Mouse (Mus musculus) midbrain, embryonic 14.5 days (tissue): ENCODE results near the gene Pim1. TPM values are rescaled to one million over a fixed set of nuclear protein-coding genes. Genes with fewer than 3 reads are reported as not detected.

Experiments used
- ATAC-seq: fragments of 200-750 bp; cut with Nextera tagmentation; 2 replicates; pipeline ENCODE4 v1.8.0; 2017; ENCODE audit warnings: moderate number of reproducible peaks, moderate library complexity; ENCODE audit not compliant: low FRiP score, low TSS enrichment
- DNase-seq: peaks from one replicate; pipeline ENCODE4 v3.0.0-alpha.2; 2015
- H3K27ac ChIP-seq: fragments of 300-500 bp; sonication (generic); replicated peaks from 2 replicates; pipeline ENCODE4 v1.5.1; 2014; ENCODE audit warnings: mild to moderate bottlenecking, low read depth, low read length, moderate library complexity
- H3K27me3 ChIP-seq: fragments of 300-500 bp; sonication (generic); 2 replicates; pipeline ENCODE4 v1.6.1; 2014; ENCODE audit warnings: low read length, control low read depth, mixed read lengths; ENCODE audit not compliant: control insufficient read depth, insufficient read depth
- H3K36me3 ChIP-seq: fragments of 300-500 bp; sonication (generic); 2 replicates; pipeline ENCODE4 v1.6.1; 2014; ENCODE audit warnings: low read length, control low read depth; ENCODE audit not compliant: control insufficient read depth, insufficient read depth
- H3K4me1 ChIP-seq: fragments of 300-500 bp; sonication (generic); 2 replicates; pipeline ENCODE4 v1.6.1; 2014; ENCODE audit warnings: mild to moderate bottlenecking, antibody characterized with exemption, low read length, control low read depth; ENCODE audit not compliant: control insufficient read depth, insufficient read depth
- H3K4me2 ChIP-seq: fragments of 300-500 bp; sonication (generic); 2 replicates; pipeline ENCODE4 v1.6.1; 2014; ENCODE audit warnings: mild to moderate bottlenecking, low read length, moderate library complexity
- H3K4me3 ChIP-seq: fragments of 300-500 bp; sonication (generic); replicated peaks from 2 replicates; pipeline ENCODE4 v1.5.1; 2014; ENCODE audit warnings: low read depth, low read length
- H3K9ac ChIP-seq: fragments of 300-500 bp; sonication (generic); replicated peaks from 2 replicates; pipeline ENCODE4 v1.6.1; 2014; ENCODE audit warnings: mild to moderate bottlenecking, low read length, moderate library complexity
- H3K9me3 ChIP-seq: fragments of 300-500 bp; sonication (generic); 2 replicates; pipeline ENCODE4 v1.6.1; 2016; ENCODE audit warnings: low read length, control low read depth, mixed read lengths; ENCODE audit not compliant: control insufficient read depth
- WGBS: fragments of 180-500 bp; shearing (Covaris S2); extraction: QIAGEN DNeasy Blood & Tissue Kit; methylation state at CpG from one replicate; pipeline ENCODE4 v1.1.7; 2014; 5-methylcytosine and 5-hydroxymethylcytosine counted together
- polyA plus RNA-seq: library from polyadenylated mRNA; unstranded; fragments of >200 nt; fragmentation: Nextera tagmentation; extraction: Ambion mirVana; gene quantifications from 2 replicates; pipeline ENCODE4 v1.2.1, GENCODE M21; 2014

Gene Pim1
- polyA plus RNA-seq, 1 experiment from 2014 or later, result 10.3 TPM

DNA sequence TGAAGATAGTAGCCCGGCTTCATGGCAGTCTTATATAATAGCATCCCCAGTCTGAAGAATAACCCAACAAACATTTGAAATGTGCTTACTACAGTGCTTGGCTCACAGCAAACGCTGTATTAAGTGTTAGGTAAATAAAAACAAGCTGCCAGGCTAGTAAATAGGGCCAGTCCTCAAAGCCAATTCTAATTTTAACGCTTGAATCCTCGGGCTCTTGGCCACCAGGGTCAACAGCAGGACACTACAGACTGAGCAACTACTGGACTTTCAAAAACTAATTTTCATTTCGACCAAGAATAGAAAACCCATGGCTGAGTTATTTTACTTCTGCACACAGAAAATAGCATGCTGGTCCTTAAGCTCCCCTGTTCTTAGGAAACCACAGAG lies 30.4 kb upstream of the Pim1 start:
- Histone ChIP-seq H3K4me2 (peak overlapping the region; percentile 55), H3K9ac (0 out of 2 replicates have a peak overlapping the region, but pooled peaks have one; percentile 31), H3K4me1 (peaks cover 33% of the 10 kb centered on the region), H3K36me3 (no peaks in the 10 kb centered on the region), H3K27me3 (no peaks in the 10 kb centered on the region), H3K9me3 (no peaks in the 10 kb centered on the region), H3K4me3 (no peak overlapping the region), H3K27ac (peak overlapping the region; percentile 79)
- ATAC-seq, result no peak
- WGBS, result 26% methylated on average over 5 of the region's 5 CpGs
- no peak for DNase-seq

- Histone ChIP-seq H3K9ac (peak overlapping the region; percentile 37), H3K9me3 (no peaks in the 10 kb centered on the region), H3K27me3 (no peaks in the 10 kb centered on the region), H3K4me3 (peak overlapping the region; percentile 18; the same call in 1 of the 2 replicates), H3K27ac (peak overlapping the region; percentile 16; the same call in 1 of the 2 replicates), H3K4me2 (peak overlapping the region; percentile 49), H3K36me3 (no peaks in the 10 kb centered on the region), H3K4me1 (peaks cover 46% of the 10 kb centered on the region)
- DNase-seq, result no peak
- WGBS, result 7% methylated on average over 13 of the region's 13 CpGs
- ATAC-seq, result no peak
Observed at GRCm38 (mm10) chr17:29463627-29464026, 26.9 kb upstream of the Pim1 start.

- WGBS, result under 1% methylated on average over 14 of the region's 14 CpGs
- DNase-seq, result peak; percentile 72
- Histone ChIP-seq H3K4me2 (peak overlapping the region; percentile 49), H3K4me3 (peak overlapping the region; percentile 18; the same call in 1 of the 2 replicates), H3K27me3 (no peaks in the 10 kb centered on the region), H3K36me3 (no peaks in the 10 kb centered on the region), H3K27ac (peak overlapping the region; percentile 16; the same call in 1 of the 2 replicates), H3K9me3 (no peaks in the 10 kb centered on the region), H3K4me1 (peaks cover 42% of the 10 kb centered on the region), H3K9ac (peak overlapping the region; percentile 37)
- peak; percentile 48; the same call in 1 of the 2 replicates for ATAC-seq
Observed at GRCm38 (mm10) chr17:29464068-29464467, 26.5 kb upstream of the Pim1 start.

DNA sequence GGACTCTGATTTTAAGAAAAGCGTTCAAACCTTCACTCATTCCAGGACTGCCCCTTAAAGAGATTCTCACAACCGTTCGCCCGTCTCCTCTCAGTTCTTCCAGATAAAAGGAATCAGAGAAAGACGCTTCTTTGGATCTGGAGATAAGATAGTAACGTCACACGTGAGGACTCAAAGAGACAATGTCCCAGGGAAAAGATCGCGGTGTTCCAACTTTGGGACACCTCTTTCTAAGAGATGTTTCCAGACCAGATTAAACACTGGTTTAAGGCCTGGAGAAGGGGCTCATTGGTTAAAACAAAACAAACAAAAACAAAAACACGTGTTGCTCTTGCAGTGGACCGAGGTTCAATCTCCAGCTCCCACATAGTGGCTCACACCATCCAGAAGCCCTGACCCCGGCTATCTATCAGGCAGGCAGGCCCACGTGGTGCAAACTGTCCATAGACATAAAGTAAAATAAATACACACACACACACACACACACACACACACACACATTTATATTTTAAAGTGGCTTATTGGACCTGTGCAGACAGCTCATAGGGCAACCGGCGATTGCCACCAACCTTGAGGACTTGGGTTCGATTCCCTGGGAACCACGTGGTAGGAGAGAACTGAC lies 25.9 kb upstream of the Pim1 start:
- no peak for ATAC-seq
- WGBS, result 8% methylated on average over 17 of the region's 17 CpGs
- no peaks in the 10 kb centered on the region for H3K9me3 ChIP-seq
- peak overlapping the region; percentile 49 for H3K4me2 ChIP-seq
- peaks cover 36% of the 10 kb centered on the region for H3K4me1 ChIP-seq
- no peaks in the 10 kb centered on the region for H3K36me3 ChIP-seq
- peak overlapping the region; percentile 37 for H3K9ac ChIP-seq
- no peak for DNase-seq
- no peak overlapping the region for H3K4me3 ChIP-seq
- H3K27ac ChIP-seq, result no peak overlapping the region
- H3K27me3 ChIP-seq, result no peaks in the 10 kb centered on the region

DNA sequence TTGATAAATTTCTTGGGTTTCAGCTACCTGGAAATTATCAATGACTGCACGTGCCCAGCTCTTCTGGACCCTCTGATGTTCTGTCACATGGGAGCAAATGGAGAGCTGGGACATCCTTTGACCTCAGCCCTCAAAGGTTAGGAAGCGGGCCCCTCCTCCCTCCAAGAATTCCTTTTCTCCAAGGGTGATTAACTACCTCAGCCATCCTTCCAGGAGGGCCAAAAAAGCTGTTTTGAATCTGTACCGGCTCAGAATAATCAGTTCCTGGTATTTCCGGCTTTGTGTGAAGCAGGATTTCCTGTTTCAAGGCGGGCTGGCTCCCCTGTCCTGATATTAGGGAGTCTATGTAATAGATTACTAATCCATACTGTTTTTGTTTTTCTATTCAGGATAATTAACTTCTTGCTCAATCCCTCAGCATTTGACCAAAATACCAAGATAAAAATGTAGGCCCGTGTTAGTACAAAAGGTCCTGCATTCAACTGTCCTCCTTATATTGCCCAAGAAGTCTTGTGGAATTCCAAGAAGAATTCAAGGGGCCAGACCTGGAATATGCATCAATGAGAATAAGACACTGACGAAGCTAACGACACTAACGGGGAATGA lies 25.0 kb upstream of the Pim1 start:
- no peaks in the 10 kb centered on the region for H3K36me3 ChIP-seq
- ATAC-seq, result no peak
- no peak overlapping the region for H3K9ac ChIP-seq
- peaks cover 29% of the 10 kb centered on the region for H3K4me1 ChIP-seq
- no peaks in the 10 kb centered on the region for H3K9me3 ChIP-seq
- no peak overlapping the region for H3K27ac ChIP-seq
- no peaks in the 10 kb centered on the region for H3K27me3 ChIP-seq
- no peak for DNase-seq
- no peak overlapping the region for H3K4me3 ChIP-seq
- H3K4me2 ChIP-seq, result no peak overlapping the region
- WGBS, result 29% methylated on average over 9 of the region's 9 CpGs

- no peak for DNase-seq
- no peak for ATAC-seq
- Histone ChIP-seq H3K9ac (no peak overlapping the region), H3K36me3 (no peaks in the 10 kb centered on the region), H3K4me3 (no peak overlapping the region), H3K27ac (peak overlapping the region; percentile 84), H3K4me2 (peak overlapping the region; percentile 53), H3K4me1 (peaks cover 29% of the 10 kb centered on the region), H3K9me3 (no peaks in the 10 kb centered on the region), H3K27me3 (no peaks in the 10 kb centered on the region)
- WGBS, result 27% methylated on average over 11 of the region's 11 CpGs
Observed at GRCm38 (mm10) chr17:29467030-29467429, 23.5 kb upstream of the Pim1 start.

DNA sequence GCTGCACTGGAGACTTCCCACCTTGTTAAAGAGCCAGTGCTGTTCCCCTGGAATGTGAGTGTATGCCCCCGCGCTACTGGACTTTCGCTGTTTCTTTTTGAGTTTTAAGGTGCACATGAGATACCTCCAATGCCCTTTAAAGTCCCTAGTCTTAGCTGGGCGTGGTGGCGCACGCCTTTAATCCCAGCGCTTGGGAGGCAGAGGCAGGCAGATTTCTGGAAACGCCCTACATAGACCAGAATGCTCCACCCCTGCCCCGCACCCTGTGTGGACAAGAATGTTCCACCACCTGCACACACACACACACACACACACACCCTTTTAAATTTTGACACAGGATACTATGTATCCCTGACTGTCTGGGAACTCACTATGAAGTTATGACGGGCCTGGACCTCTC lies 17.1 kb upstream of the Pim1 start:
- Histone ChIP-seq H3K27ac (no peak overlapping the region), H3K9me3 (no peaks in the 10 kb centered on the region), H3K36me3 (no peaks in the 10 kb centered on the region), H3K9ac (no peak overlapping the region), H3K27me3 (no peaks in the 10 kb centered on the region), H3K4me1 (no peaks in the 10 kb centered on the region), H3K4me3 (no peak overlapping the region), H3K4me2 (no peak overlapping the region)
- 96% methylated on average over 10 of the region's 10 CpGs for WGBS
- no peak for DNase-seq
- ATAC-seq, result no peak

- Histone ChIP-seq H3K4me1 (no peaks in the 10 kb centered on the region), H3K36me3 (no peaks in the 10 kb centered on the region), H3K9ac (no peak overlapping the region), H3K4me3 (no peak overlapping the region), H3K4me2 (no peak overlapping the region), H3K27ac (no peak overlapping the region), H3K27me3 (no peaks in the 10 kb centered on the region), H3K9me3 (no peaks in the 10 kb centered on the region)
- no peak for ATAC-seq
- 85% methylated on average over 2 of the region's 2 CpGs for WGBS
- DNase-seq, result no peak
Observed at GRCm38 (mm10) chr17:29474036-29474435, 16.5 kb upstream of the Pim1 start.

GRCm38 (mm10) chr17:29475142-29475541 lies 15.4 kb upstream of the Pim1 start:
- Histone ChIP-seq H3K4me1 (no peaks in the 10 kb centered on the region), H3K9ac (no peak overlapping the region), H3K27me3 (no peaks in the 10 kb centered on the region), H3K27ac (no peak overlapping the region), H3K36me3 (no peaks in the 10 kb centered on the region), H3K4me3 (no peak overlapping the region), H3K9me3 (no peaks in the 10 kb centered on the region), H3K4me2 (no peak overlapping the region)
- ATAC-seq (no peak), DNase-seq (no peak)
- 97% methylated on average over 3 of the region's 3 CpGs for WGBS
